Mouse (Mus musculus): Measurements from ENCODE around the gene Camk2b. TPM values are rescaled to one million over a fixed set of nuclear protein-coding genes. Genes with fewer than 3 reads are reported as not detected.
"Not testable (repeated sequence)": the region's sequence is repeated elsewhere in the genome, so short reads cannot be mapped to it uniquely, and the experiment has no call there.

Camk2b gene
- polyA plus RNA-seq, 1 experiment from 2014 or later = 140 TPM

- no peak for ATAC-seq (ENCODE audit: low FRiP score)
- WGBS = 36% methylated on average over 8 of the region's 8 CpGs
- peaks cover 28% of the 10 kb centered on the region for H3K4me1 ChIP-seq
- no peak overlapping the region for H3K4me3 ChIP-seq (replicated peaks)
- no peak overlapping the region for H3K4me2 ChIP-seq
- no peaks in the 10 kb centered on the region for H3K36me3 ChIP-seq
- H3K9me3 ChIP-seq (replicated peaks) = no peaks in the 10 kb centered on the region
- no peak overlapping the region for H3K27ac ChIP-seq (replicated peaks)
- H3K27me3 ChIP-seq (replicated peaks) = no peaks in the 10 kb centered on the region
- H3K9ac ChIP-seq (replicated peaks) = no peak overlapping the region
These were observed 112.9 kb downstream of the Camk2b start for GRCm38 (mm10) chr11:5953130-5953765.

- H3K4me1 ChIP-seq = peaks cover 24% of the 10 kb centered on the region
- H3K9me3 ChIP-seq (replicated peaks) = no peaks in the 10 kb centered on the region
- no peak overlapping the region for H3K4me3 ChIP-seq (replicated peaks)
- H3K27ac ChIP-seq (replicated peaks) = no peak overlapping the region
- no peak overlapping the region for H3K4me2 ChIP-seq
- ATAC-seq (ENCODE audit: low FRiP score) = no peak
- WGBS = 89% methylated on average over 5 of the region's 5 CpGs
- no peaks in the 10 kb centered on the region for H3K27me3 ChIP-seq (replicated peaks)
- H3K36me3 ChIP-seq = no peaks in the 10 kb centered on the region
- no peak overlapping the region for H3K9ac ChIP-seq (replicated peaks)
These were observed 113.7 kb downstream of the Camk2b start for GRCm38 (mm10) chr11:5952501-5952900.

GRCm38 (mm10) chr11:5949586-5950352, 116.4 kb downstream of the Camk2b start, which contains the start of gene Gck:
TSS of gene Gck (minus strand) at chr11:5950081.
- Histone ChIP-seq H3K27ac (replicated peaks) (no peak within 1 kb of the TSS), H3K4me1 (peaks cover 5% of the 10 kb centered on the region), H3K36me3 (no peaks in the 10 kb centered on the region), H3K4me3 (replicated peaks) (no peak within 1 kb of the TSS), H3K4me2 (no peak within 1 kb of the TSS), H3K27me3 (replicated peaks) (no peaks in the 10 kb centered on the region), H3K9ac (replicated peaks) (no peak within 1 kb of the TSS), H3K9me3 (replicated peaks) (no peaks in the 10 kb centered on the region)
- 59% methylated on average over 8 of the region's 8 CpGs for WGBS
- ATAC-seq (ENCODE audit: low FRiP score) = no peak

DNA sequence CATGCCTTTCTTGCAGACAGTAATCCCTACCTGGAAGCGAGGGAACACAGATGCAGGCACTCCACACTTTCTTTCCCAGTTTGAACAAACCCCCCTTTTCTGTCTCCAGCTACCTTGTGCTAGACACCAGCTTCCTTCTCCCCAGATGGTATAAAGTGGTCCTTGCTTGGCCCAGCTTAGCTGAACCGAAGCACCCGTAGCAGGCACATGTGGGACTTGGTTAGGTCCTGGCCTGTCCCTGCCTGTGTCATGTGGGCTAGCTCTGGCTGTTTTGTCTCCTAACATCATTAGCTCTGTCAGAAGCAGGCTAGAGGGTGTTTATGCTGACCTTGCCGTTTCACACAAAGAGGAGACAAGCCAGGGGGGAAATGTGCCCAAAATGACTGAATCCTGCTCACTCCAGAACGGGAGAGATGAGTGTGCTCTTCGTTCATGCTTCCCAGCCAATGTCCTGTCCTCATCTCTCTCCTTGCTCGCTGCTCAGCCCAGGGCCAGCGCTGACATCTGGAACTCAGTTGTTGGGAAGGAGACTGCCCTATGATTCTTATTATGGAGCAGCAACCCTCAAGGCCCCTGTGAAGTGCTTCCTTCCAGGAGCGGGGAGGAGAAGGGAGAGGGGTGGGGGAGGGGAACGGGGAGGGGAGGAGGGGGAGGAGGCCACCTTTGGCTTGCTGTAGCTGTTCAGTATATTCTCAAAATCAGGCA, 117.5 kb downstream of the Camk2b start:
- no peak overlapping the region for H3K27ac ChIP-seq (replicated peaks)
- ATAC-seq (ENCODE audit: low FRiP score) = no peak
- no peaks in the 10 kb centered on the region for H3K36me3 ChIP-seq
- no peak overlapping the region for H3K9ac ChIP-seq (replicated peaks)
- no peaks in the 10 kb centered on the region for H3K9me3 ChIP-seq (replicated peaks)
- H3K4me1 ChIP-seq = no peaks in the 10 kb centered on the region
- no peak overlapping the region for H3K4me3 ChIP-seq (replicated peaks)
- H3K4me2 ChIP-seq = no peak overlapping the region
- 65% methylated on average over 10 of the region's 10 CpGs for WGBS
- no peaks in the 10 kb centered on the region for H3K27me3 ChIP-seq (replicated peaks)

DNA sequence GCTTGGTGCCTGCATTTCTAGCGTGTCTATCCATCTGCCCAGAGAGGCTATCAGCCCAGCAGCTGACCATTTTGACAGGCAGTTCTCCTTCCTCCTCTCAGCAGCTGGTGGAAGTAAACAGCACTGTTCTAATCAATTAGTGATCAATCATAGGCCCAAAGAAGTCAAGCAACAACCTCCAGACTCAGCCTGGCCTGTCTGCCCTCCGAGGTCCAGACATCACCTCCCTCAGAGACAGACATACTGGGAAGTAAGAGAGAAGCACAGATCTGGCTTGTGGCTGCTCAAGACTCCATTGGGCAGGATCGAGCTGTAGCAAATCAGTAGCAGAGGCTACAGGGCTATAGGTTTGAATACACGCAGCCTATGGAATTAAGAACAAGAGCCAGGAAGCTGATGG, 118.4 kb downstream of the Camk2b start:
- 74% methylated on average over 4 of the region's 4 CpGs for WGBS
- no peak for ATAC-seq (ENCODE audit: low FRiP score)

GRCm38 (mm10) chr11:5945096-5945495, 121.1 kb downstream of the Camk2b start:
- H3K9me3 ChIP-seq (replicated peaks) = no peaks in the 10 kb centered on the region

More for the DNA sequence above, 118.4 kb downstream of the Camk2b start:
- Histone ChIP-seq H3K36me3 (no peaks in the 10 kb centered on the region), H3K4me2 (no peak overlapping the region), H3K4me1 (no peaks in the 10 kb centered on the region), H3K27ac (replicated peaks) (no peak overlapping the region), H3K9ac (replicated peaks) (no peak overlapping the region), H3K9me3 (replicated peaks) (no peaks in the 10 kb centered on the region), H3K27me3 (replicated peaks) (no peaks in the 10 kb centered on the region), H3K4me3 (replicated peaks) (no peak overlapping the region)

GRCm38 (mm10) chr11:5942966-5943365, 123.2 kb downstream of the Camk2b start:
- H3K9ac ChIP-seq (replicated peaks) = no peak overlapping the region

More at GRCm38 (mm10) chr11:5945096-5945495, 121.1 kb downstream of the Camk2b start:
- no peak overlapping the region for H3K9ac ChIP-seq (replicated peaks)
- no peak overlapping the region for H3K4me3 ChIP-seq (replicated peaks)
- ATAC-seq (ENCODE audit: low FRiP score) = no peak
- 87% methylated on average over 2 of the region's 2 CpGs for WGBS
- H3K27me3 ChIP-seq (replicated peaks) = no peaks in the 10 kb centered on the region
- H3K27ac ChIP-seq (replicated peaks) = no peak overlapping the region
- H3K4me2 ChIP-seq = no peak overlapping the region
- H3K36me3 ChIP-seq = no peaks in the 10 kb centered on the region
- H3K4me1 ChIP-seq = no peaks in the 10 kb centered on the region

DNA sequence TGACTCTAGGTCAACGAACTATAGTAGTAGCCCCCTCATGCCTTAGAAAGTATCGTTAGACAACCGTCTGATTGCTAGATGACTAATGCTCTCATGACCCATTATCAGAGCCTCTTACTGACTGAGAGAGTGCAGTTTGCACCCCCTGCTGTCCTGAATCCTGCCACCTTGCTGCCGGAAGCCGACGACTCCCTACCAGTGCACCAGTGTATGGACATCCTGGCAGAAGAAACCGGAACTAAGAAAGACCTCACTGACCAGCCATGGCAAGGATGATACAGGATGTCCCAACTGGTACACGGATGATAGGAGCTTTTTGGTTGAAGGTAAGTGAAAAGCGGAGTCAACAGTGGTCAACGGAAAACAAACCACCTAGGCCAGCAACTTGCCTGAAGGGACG, 131.6 kb downstream of the Camk2b start:
- WGBS = 94% methylated on average over 11 of the region's 11 CpGs
- not testable (repeated sequence) for H3K27me3 ChIP-seq (replicated peaks); H3K36me3 ChIP-seq; H3K9me3 ChIP-seq (replicated peaks); H3K4me2 ChIP-seq; ATAC-seq (ENCODE audit: low FRiP score); H3K9ac ChIP-seq (replicated peaks); H3K4me1 ChIP-seq; H3K27ac ChIP-seq (replicated peaks); H3K4me3 ChIP-seq (replicated peaks)

More at GRCm38 (mm10) chr11:5942966-5943365, 123.2 kb downstream of the Camk2b start:
- Histone ChIP-seq H3K4me3 (replicated peaks) (no peak overlapping the region), H3K4me2 (no peak overlapping the region), H3K9me3 (replicated peaks) (no peaks in the 10 kb centered on the region), H3K27me3 (replicated peaks) (no peaks in the 10 kb centered on the region), H3K27ac (replicated peaks) (no peak overlapping the region), H3K36me3 (no peaks in the 10 kb centered on the region), H3K4me1 (no peaks in the 10 kb centered on the region)
- ATAC-seq (ENCODE audit: low FRiP score) = no peak
- WGBS = 56% methylated on average over 6 of the region's 6 CpGs

GRCm38 (mm10) chr11:5931947-5932346, 134.2 kb downstream of the Camk2b start:
- H3K4me1 ChIP-seq; H3K4me2 ChIP-seq; H3K36me3 ChIP-seq; H3K9me3 ChIP-seq (replicated peaks); ATAC-seq (ENCODE audit: low FRiP score); H3K27me3 ChIP-seq (replicated peaks); H3K4me3 ChIP-seq (replicated peaks); H3K9ac ChIP-seq (replicated peaks); H3K27ac ChIP-seq (replicated peaks): not testable (repeated sequence)
- WGBS = 88% methylated on average over 6 of the region's 6 CpGs

- Histone ChIP-seq H3K9ac (replicated peaks) (no peak overlapping the region), H3K4me2 (no peak overlapping the region), H3K4me1 (no peaks in the 10 kb centered on the region), H3K27me3 (replicated peaks) (no peaks in the 10 kb centered on the region), H3K9me3 (replicated peaks) (no peaks in the 10 kb centered on the region), H3K4me3 (replicated peaks) (no peak overlapping the region), H3K36me3 (no peaks in the 10 kb centered on the region), H3K27ac (replicated peaks) (no peak overlapping the region)
- 67% methylated on average over 1 of the region's 1 CpGs for WGBS
- no peak for ATAC-seq (ENCODE audit: low FRiP score)
These were observed 135.6 kb downstream of the Camk2b start for GRCm38 (mm10) chr11:5930578-5930977.

- Histone ChIP-seq H3K4me3 (replicated peaks) (no peak overlapping the region), H3K9me3 (replicated peaks) (no peaks in the 10 kb centered on the region), H3K27ac (replicated peaks) (no peak overlapping the region), H3K9ac (replicated peaks) (no peak overlapping the region), H3K36me3 (no peaks in the 10 kb centered on the region), H3K4me2 (no peak overlapping the region), H3K27me3 (replicated peaks) (no peaks in the 10 kb centered on the region), H3K4me1 (no peaks in the 10 kb centered on the region)
- 84% methylated on average over 3 of the region's 3 CpGs for WGBS
- ATAC-seq (ENCODE audit: low FRiP score) = no peak
These were observed 139.4 kb downstream of the Camk2b start for GRCm38 (mm10) chr11:5926696-5927220.
